Mouse (Mus musculus) cerebellum, adult 18-20 months (tissue): Measurements from ENCODE around the gene Son.
A peak's percentile ranks its signal among the peaks of the same experiment; 100 is the strongest.

Source experiments
- DNase-seq, 2 experiments: peaks; one replicate each; pipeline ENCODE4 v3.0.0; 2021

Son gene

DNA sequence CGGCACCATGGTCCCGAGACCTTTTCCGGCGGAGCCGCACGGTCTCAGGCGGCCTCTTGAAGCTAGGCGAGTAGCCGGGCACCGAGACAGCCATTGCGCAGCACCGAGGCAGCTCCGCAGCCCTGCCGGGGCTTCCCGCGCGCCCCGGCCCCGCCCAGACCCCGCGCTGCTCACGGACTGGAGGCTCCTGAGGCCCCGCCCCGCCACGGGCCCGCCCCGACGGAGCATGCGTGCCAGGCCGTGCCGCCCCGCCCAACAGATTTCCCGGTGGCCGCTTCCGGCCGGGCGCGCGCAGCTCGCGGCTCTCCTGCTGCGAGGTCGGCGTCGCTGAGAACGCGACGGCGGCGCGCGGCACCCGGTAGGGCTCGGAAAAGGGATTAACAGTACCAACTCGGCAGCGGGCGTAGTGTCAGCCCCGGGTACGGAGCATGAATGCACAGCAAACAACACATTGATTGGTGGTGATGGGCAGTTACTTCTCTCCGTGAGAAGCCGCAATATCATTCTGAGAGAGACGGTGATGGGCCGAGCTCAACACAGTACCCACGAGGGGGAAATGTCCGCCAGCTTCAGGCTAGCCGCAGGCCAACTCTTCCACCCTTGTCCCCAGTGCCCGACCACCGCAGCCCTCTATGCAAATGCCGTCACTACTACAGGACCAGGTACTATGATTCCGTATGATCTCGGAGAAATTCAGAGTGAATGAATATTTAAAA is 41.5 kb downstream of the Son start, which contains the start of gene Donson:
Gene Donson, minus strand, starts transcription at position 152 of the 716 bp plus-strand sequence.
- peak; percentile 95 to 98 for DNase-seq

DNA sequence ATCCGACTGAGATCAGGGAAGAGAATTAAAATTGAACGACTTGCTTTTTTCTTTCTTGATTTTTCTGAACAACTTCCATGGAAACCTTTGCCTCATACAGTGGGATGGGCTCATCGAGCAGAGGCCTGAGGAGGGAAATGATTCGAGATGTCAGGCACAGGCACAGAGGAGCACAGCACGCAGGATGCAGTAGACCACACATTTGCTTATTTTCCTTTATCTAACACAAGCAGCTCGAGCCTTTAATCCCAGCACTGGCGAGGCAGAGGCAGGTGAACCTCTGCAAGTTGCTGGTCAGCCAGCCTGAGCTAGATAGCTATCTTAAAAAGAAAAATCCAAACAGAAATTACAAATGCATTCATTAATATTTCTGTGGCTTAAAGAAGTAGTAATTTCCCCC is 42.5 kb downstream of the Son start:
- DNase-seq = no peak

GRCm38 (mm10) chr16:91694455-91695084 is 47.3 kb downstream of the Son start:
- peak; percentile 73 to 79 for DNase-seq

- DNase-seq = no peak
Observed at GRCm38 (mm10) chr16:91695108-91695755, 47.9 kb downstream of the Son start.

- DNase-seq = no peak
Observed at GRCm38 (mm10) chr16:91698995-91699394, 51.7 kb downstream of the Son start.

DNA sequence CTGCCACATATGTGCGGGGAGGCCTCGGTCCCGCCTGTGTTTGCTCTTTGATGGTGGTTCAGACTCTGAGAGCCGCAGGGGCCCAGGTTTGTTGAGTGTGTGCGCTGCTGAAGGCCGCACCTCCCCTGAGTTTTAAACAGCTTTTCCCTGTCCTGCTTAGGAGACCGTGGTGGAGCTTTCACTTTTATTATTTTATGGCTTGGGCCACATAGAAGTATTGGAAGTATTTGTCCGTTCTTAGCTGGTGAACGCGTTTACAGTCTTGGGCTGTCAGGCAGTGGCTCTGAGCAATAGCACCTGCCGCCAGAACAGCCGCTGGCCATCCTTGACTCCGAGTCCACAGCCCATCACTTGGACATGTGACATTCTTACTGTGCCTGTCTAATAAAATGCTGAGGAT is 54.6 kb downstream of the Son start:
- no peak for DNase-seq

- no peak for DNase-seq
Observed at GRCm38 (mm10) chr16:91702771-91703188, 55.5 kb downstream of the Son start.

DNA sequence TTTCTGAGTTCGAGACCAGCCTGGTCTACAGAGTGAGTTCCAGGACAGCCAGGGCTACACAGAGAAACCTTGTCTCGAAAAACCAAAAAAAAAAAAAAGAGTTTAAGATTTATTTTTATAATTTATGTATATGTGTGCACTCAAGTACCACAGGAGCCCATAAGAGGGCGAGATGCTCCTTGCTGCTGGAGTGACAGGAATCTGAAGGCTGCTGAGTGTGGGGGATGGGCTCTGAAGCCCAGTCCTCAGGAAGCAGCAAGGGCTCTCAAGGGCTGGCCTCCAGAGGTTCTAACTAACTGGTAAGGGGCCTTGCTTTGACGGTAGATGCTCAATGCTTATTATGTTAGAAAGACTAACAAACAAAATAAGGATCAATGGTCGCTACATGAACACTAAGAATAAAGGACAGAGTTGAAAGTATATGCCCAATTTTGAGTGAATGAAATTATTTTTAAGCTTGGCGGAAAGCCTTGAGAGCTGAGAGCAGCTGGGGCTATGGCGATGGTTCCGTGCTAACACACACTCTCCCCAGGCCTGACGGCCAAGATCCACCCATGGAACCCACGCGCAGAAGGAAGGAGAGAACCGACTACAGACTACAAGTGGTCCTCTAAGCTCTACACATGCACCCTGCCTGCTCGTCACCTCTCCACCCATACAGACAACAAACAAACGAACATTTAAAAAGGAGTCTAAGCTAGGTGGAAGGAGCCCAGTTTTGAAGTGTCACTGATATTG is 57.5 kb downstream of the Son start:
- DNase-seq = no peak

DNA sequence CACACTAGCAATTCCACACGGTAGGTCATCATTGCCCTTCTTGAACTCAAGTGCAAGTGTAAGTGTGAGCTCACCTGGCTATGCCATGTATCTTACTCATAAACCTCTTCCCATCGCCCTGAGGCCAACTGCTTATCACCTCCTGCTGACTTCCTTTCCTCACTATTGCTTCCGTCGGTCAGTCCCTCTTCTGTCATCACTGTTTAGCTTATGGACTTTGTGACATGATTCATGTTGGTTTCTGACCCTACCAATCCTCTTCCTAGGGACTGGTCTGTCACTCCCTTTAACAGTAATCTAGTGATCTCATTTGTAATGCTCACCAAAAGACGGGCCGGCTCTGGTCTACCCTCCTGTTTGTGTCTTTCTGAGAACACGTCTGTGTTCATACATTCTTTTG is 62.9 kb downstream of the Son start:
- no peak for DNase-seq

DNA sequence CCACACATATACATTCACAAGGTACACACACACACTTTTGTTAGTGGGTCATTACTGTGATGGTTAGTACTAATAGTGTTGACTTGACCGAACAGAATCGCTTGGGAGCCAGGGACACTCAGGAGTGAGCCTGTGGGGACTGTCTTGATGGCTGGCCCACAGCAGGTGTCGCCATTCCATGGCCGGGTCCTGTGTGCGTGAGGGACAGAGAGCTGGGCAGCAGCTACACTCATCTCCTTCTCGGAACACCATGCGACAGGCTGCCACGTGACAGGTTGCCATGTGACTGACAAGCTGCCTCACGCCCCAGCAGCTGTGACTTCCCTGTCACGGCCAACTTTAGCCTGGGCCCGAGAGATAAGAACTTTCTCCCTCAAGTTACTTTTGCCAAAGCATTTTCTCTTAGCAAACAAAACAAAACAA is 69.6 kb downstream of the Son start:
- peak in 1 of 2 experiments; percentile 13 for DNase-seq

DNA sequence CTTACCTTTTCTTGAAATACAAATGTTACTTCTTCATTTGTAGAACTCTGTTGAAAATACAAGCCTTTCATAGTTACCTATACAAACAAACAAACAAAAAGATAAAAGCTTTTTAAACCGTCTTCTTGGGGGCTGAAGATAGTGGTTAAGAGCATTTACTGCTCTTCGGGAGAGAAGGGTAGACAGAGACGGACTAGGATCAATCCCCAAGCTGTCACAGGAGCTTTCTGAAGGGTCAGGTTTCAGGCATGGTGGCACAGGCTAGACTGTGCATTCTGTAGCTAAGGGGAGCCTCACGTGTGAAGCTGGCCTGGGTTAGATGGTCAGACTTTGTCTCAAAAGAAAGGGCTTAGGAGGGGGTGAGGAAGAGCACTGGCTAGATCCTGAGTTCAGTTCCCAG is 70.1 kb downstream of the Son start:
- DNase-seq = no peak

DNA sequence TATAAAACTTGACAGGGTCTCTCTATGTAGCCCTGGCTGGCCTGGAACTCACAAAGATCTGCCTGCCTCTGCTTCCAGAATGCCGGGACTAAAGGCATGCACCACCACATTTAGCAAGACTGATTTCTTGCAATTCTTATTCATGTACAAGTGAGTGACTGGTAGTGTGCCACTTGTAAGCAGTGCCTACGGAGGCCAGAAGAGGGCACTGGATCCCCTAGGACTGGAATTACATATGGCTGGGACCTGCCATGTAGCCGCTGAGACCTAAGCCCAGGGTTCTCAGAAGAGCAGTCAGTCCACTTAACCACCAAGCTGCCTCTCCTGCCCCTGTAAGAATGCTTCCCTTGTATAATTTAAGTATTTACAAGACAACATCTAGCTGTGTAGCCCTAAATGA is 76.9 kb downstream of the Son start:
- peak; percentile 69 to 76 for DNase-seq

DNA sequence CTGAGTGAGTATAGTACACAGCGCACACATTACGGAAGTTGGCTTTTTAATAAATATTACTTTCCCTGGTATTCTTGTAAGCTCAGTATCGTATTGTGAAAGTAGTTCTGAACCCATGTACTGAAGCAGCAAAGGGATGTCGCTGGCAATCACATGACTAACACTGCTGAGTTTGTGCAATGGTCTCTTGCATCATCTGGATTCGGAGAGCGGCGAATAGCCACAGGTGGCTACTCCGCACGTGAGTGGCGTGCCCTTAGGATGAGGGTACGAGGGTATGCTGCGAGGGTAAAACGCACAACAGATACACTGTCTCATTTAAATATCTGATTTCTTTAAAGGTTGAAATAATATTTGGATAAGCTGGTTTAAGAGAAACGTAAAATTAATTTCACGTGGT is 80.1 kb downstream of the Son start:
- no peak for DNase-seq

DNA sequence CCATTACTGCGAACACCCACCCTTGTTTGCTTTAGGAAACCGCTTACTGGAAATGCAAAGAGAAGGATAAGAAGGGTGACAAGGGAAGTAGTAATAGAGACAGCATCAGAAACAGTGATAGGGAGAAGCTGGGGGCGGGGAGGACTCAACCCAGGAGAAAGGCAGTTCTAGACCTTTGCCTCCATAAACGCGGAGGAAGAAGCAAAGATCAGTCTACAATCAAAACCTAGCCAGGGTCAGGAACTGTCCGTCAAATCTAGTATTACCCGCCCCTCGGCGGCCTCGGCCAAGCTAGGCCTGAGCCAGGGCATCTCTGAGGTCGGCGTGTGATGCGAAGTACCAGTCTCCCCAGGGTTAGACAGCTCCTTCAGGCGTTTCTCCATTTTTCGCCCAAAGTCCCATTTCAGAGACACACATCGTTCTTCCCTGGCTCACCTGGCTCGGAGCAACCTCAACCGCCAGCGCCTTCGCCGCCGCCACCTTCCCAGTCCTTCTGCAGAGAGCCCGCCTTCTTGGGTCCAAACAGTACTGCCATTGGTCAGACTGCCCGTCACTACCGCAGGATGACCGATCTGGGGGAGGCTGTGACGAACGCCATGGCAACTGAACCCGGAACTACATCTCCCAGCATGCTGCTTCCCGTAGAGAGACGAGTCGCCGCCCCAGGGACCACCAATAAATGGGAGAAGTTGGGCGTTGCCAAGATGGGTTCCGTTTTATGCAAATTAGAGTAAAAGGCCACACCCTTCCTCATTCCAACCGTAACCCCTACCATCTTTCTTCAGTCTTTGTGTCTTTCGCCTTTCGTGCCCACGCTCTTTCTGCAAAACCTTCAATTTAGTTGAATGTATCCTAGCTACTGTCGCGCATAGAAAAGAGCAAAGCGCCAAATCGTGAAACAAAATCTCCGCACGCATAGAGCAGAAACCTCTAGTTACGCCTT is 81.1 kb downstream of the Son start, which contains the start of gene Cryzl1:
Gene Cryzl1, minus strand, starts transcription at position 853 of the 943 bp plus-strand sequence.
- DNase-seq = peak; percentile 97 to 100
